Mouse (Mus musculus) heart, adult 2 months (tissue): ENCODE results near the gene B020011L13Rik. TPM values are rescaled to one million over a fixed set of nuclear protein-coding genes. Genes with fewer than 3 reads are reported as not detected.
"Not testable (repeated sequence)": the region's sequence is repeated elsewhere in the genome, so short reads cannot be mapped to it uniquely, and the experiment has no call there.

Experiments
- DNase-seq, 2 experiments: peaks; one replicate each; pipeline ENCODE4 v3.0.0; 2021
- H3K27ac ChIP-seq: fragments of 200-600 bp; 2 replicates; pipeline ENCODE4 v1.8.1; 2022
- H3K27me3 ChIP-seq: fragments of 200-500 bp; 2 replicates; pipeline ENCODE4 v1.6.1; 2012; ENCODE audit warnings: mild to moderate bottlenecking, low read length, inconsistent platforms, mixed read lengths; ENCODE audit not compliant: control insufficient read depth, insufficient read depth
- H3K36me3 ChIP-seq: fragments of 200-500 bp; 2 replicates; pipeline ENCODE4 v1.6.1; 2012; ENCODE audit warnings: low read length, inconsistent platforms; ENCODE audit not compliant: control insufficient read depth, insufficient read depth
- H3K4me1 ChIP-seq: fragments of 200-500 bp; 2 replicates; pipeline ENCODE4 v1.6.1; 2011; ENCODE audit warnings: low read length; ENCODE audit not compliant: control insufficient read depth, insufficient read depth
- H3K4me3 ChIP-seq: fragments of 200-600 bp; 2 replicates; pipeline ENCODE4 v1.8.1; 2022
- H3K79me2 ChIP-seq: fragments of 200-500 bp; replicated peaks from 2 replicates; pipeline ENCODE4 v1.6.1; 2012; ENCODE audit warnings: mild to moderate bottlenecking, inconsistent platforms, low read length, moderate library complexity, mixed read lengths; ENCODE audit not compliant: control insufficient read depth, insufficient read depth
- H3K9ac ChIP-seq: fragments of 200-500 bp; 2 replicates; pipeline ENCODE4 v1.6.1; 2012; ENCODE audit warnings: low read depth, mild to moderate bottlenecking, control low read depth, inconsistent platforms, low read length, mixed read lengths
- WGBS: fragments of 180-500 bp; shearing (Covaris S2); methylation state at CpG from one replicate; pipeline ENCODE4 v1.1.7; 2018; 5-methylcytosine and 5-hydroxymethylcytosine counted together
- intact Hi-C: fragments of 180-260 bp; cut with DNase I; formaldehyde crosslinking; loops from one replicate; pipeline ENCODE4 v1.15.1; 2025
- long read RNA-seq: library from polyadenylated mRNA; stranded (forward); transcript quantifications from one replicate; pipeline ENCODE4 v2.0.0, GENCODE M21; 2021
- polyA plus RNA-seq: library from polyadenylated mRNA; depleted of rRNA; stranded (reverse); fragments of >200 nt; gene quantifications from 2 replicates; pipeline ENCODE4 v1.2.3, GENCODE M21; 2012; rRNA removed
- total RNA-seq, 2 experiments: library from RNA; stranded (reverse); gene quantifications; 2 replicates each; pipeline ENCODE4 v1.2.3; 2021

B020011L13Rik gene
- total RNA-seq: not detected
- polyA plus RNA-seq: not detected in 2 replicates
- long read RNA-seq: 0 reads

DNA sequence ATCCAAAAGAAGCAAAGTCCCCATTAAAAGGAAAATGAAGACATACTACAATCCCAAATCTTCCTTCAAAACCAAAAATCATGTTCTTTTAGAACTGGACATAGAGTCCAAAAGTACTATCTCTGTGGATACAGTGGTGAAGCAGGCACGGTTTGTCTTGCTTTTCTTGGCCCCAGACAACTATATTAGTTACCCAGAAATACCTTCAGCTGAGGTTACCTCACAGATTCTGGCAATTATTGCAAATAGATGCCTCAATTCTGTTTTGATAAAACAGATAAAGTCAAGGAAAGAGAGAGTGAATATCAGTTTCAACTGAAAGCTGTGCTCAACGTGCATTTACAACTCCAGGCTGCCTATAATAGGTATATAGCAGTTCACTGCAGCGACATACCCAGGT is at the start of gene B020011L13Rik:
B020011L13Rik (plus strand) TSS at position 301 of the 400 bp plus-strand sequence.
- H3K27me3 ChIP-seq, H3K27ac ChIP-seq, intact Hi-C loops, H3K4me3 ChIP-seq, DNase-seq, H3K36me3 ChIP-seq, H3K9ac ChIP-seq, H3K79me2 ChIP-seq, H3K4me1 ChIP-seq: not testable (repeated sequence)
- WGBS: 41% methylated on average over 3 of the region's 3 CpGs

DNA sequence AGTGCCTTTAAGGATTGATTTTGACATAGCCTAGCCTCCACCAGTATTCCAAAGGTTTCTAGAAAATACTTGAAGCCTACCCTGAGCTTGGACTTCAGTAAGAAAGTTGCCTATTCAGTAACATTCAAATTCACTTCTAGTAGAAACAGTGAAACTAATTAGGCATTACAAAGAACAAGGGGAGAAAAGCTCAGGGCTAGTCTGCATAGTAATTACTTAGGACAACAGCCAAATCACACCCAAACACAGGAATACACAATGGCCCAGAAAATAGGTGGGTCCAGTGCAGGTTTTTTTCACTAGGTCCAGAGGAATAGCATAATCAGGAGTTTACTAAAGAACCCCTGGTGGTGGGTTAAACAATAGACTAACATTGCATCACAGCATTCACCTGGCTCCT is 35.3 kb downstream of the B020011L13Rik start:
- H3K27ac ChIP-seq, H3K9ac ChIP-seq, DNase-seq, H3K4me3 ChIP-seq, H3K36me3 ChIP-seq, H3K27me3 ChIP-seq, H3K79me2 ChIP-seq, H3K4me1 ChIP-seq, intact Hi-C loops: not testable (repeated sequence)

DNA sequence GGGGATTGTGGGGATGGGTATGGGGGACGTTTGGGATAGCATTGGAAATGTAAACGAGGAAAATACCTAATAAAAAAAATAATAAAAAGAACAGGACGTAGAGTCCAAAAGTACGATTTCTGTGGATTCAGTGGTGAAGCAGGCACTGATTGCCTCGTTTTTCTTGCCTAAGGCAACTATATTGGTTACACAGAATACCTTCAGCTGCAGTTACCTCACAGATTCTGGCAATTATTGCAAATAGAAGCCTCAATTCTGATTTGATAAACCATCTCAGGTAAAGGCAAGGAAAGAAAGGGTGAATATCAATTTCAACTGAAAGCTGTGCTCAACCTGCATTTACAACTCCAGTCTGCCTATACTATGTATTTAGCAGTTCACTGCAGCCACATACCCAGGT is 48.8 kb downstream of the B020011L13Rik start, which contains the start of gene Gm28360:
Gm28360 (plus strand) TSS at position 301 of the 400 bp plus-strand sequence.
- H3K4me1 ChIP-seq, H3K4me3 ChIP-seq, H3K9ac ChIP-seq, H3K27me3 ChIP-seq, H3K27ac ChIP-seq, DNase-seq, H3K79me2 ChIP-seq, H3K36me3 ChIP-seq, intact Hi-C loops: not testable (repeated sequence)
- WGBS: 44% methylated on average over 5 of the region's 5 CpGs

DNA sequence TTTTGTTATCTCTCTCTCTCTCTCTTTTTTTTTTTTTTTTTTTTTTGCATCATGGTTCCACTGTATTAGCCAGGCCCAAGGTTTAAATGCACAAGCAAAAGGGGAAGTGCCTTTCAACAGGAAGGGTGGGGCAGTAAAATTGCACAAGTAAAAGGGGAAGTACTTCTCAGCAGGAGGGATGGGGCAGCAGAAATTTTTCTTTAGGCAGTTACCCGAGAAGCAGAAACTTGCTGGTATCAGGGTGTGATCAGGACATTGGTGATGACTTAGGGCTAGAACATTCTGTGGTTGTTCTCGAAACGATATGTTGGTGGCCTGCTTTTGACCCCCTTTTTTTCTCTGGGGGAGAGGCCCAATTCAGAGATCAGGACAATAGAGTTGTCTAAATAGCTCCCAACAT is 70.8 kb downstream of the B020011L13Rik start:
- H3K79me2 ChIP-seq, H3K36me3 ChIP-seq, H3K27me3 ChIP-seq, H3K27ac ChIP-seq, H3K4me3 ChIP-seq, intact Hi-C loops, H3K4me1 ChIP-seq, H3K9ac ChIP-seq, DNase-seq: not testable (repeated sequence)
- 74% methylated on average over 3 of the region's 3 CpGs for WGBS

Other genes with a start within 250 kb of the B020011L13Rik start
- gene Gm28363, start 84.0 kb upstream of the B020011L13Rik start, total RNA-seq: not detected
- not detected in 2 replicates for gene Gm28363, start 84.0 kb upstream of the B020011L13Rik start, polyA plus RNA-seq
- gene Gm28360, start 48.9 kb downstream of the B020011L13Rik start, total RNA-seq: not detected
- gene Gm28360, start 48.9 kb downstream of the B020011L13Rik start, polyA plus RNA-seq: not detected in 2 replicates
- gene Gm28168, start 146.9 kb downstream of the B020011L13Rik start, total RNA-seq: not detected
- not detected in 2 replicates for gene Gm28168, start 146.9 kb downstream of the B020011L13Rik start, polyA plus RNA-seq
- gene Gm7145, start 184.8 kb downstream of the B020011L13Rik start, total RNA-seq: not detected
- not detected in 2 replicates for gene Gm7145, start 184.8 kb downstream of the B020011L13Rik start, polyA plus RNA-seq